Mouse (Mus musculus) testis, postnatal 10 days (tissue): ENCODE data around the gene Ccdc175.

Experiments used
- DNase-seq: peaks from one replicate; pipeline ENCODE4 v3.0.0; 2021; ENCODE audit warnings: low spot score

The Ccdc175 gene

DNA sequence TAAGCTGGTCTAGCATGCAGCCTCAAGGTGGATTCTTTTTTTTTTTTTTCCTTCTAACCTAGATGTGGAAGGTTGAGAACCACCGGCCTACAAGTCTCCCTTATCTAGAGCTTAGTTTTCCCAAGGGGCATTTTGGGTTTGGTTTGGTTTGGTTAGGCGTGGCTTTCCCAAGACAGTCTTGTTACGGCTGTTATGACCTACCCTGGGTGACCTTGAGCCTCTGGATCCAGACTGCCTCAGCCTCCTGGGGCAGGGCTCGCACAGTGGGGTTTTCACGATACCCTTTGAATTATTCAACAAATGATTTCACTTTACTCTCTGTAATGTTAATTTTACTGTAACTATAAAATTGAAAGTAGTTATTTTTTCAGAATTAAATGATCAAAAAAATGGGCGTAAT is 82.1 kb downstream of the Ccdc175 start:
- no peak for DNase-seq

DNA sequence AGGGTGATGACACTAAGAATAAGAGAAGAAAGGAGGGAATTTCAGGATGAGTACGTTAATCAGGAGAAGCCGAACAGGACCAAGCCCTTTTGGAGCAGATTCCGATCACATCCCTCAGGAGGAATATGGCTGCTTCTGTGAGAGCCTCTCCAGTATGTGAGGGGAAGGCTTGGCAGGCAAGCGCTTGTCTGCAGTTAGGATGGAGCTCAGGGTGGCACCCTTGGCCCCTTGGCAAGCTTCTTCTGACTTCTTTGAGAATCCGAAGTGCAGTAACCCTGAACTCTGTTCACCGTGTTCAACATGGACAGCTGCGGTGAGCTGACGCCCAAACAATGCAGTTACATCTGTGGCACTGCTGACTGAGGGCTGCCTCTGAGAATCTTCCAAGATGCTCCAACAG is 87.9 kb downstream of the Ccdc175 start:
- no peak for DNase-seq

DNA sequence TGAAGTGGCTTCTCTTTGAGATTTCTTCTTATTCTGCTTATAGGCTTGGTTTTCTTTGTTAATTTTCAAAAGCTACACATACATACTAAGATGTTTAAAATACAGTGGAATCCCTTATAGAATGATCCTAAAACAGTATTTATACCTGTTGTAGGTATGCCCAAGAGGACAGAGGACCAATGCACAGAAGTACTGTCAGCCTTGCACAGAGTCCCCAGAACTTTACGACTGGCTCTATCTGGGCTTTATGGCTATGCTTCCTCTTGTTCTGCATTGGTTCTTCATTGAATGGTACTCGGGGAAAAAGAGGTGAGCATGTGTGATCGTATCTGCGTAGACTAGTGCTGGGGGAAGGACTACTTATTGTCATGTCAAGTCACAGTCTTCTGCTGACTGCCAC is 95.0 kb downstream of the Ccdc175 start:
- DNase-seq, result no peak

DNA sequence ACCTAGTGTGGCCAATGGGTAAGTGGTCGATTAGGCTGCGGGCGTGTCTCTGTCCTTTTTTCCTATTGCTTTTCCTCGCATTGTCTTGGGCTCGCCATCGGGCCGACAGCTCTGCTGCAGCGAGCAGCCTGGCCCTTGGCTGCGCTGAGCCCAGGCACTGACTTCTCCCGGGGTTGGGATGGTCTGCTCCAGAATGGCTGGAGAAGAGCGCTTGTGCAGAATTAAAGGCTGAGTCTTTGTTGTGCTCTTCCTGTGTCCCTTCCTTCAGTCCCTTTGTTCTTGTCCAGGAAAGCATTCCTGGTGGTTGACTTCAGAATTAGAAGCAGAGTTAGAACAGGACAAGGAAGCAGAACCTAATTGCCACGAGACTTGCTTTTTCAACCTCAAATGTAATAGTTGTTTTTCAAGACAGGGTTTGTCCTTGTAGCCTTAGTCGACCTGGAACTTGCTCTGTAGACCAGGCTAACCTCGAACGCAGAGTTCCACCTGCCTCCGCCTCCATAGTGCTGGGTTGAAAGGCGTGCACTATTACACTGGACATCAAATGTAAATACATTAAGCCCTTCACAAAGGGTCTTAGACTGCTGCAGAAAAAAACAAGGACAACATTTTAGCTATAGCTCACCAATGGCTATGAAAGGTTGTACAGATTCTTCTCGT is 98.5 kb downstream of the Ccdc175 start:
- no peak for DNase-seq

DNA sequence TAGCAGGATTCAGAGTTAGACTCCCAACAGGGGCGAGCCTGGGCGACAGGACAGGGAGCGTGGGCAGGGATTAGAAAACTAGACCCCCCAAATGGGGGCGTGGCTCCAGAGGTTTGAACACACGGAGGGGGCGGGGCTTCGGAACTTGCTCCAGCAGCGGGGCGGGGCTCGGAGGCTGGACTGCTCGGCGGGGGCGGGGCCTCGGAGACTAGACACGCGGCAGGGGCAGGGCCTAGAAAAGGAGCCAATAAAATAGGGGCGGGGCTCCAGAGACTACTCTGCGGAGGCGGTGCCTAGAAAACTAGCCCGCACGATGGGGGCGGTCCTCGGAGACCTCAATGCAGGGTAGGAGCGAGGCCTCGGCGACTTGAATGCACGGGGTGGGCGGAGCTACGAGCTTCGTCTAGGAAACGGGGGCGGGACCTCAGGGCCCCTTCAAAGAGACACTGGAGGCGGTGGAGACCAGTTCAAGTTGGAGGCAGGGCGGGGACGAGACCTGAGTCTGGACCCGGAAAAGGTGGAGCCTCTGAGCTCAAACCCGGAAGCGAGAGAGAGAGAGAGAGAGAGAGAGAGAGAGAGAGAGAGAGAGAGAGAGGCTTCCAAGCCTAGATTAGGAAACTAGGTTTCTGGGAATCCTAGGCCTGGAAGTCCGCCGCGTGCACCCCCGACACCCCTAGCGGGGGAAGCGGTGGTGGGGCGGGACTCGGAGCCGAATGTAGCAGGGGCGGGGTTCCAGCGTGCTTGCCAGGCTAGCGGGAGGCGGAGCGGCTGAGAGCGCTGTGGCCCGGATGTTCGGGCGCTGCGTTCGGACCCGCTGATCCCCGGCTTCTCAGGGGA is 99.3 kb downstream of the Ccdc175 start, which contains the start of the genes L3hypdh and Jkamp:
TSS of gene L3hypdh (minus strand) at position 111 of the 837 bp plus-strand sequence.
TSS of gene Jkamp (plus strand) at position 261 of the 837 bp plus-strand sequence.
- DNase-seq, result peak; percentile 100

DNA sequence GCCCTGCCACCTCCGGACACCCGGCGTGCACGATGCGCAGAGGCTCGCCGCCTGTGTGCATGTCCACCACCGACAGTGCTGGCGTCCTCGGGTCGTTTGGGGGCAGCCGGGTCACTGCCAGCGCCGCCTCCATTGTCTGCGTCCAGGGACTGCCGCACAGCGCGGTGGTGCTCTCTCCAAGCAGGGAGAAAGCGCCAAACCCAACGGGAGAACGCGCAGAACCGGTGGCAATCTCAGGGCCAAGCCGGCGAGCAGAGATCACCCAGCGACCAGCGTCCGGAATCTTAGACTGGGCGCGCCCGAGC is 99.9 kb downstream of the Ccdc175 start:
- DNase-seq, result no peak

DNA sequence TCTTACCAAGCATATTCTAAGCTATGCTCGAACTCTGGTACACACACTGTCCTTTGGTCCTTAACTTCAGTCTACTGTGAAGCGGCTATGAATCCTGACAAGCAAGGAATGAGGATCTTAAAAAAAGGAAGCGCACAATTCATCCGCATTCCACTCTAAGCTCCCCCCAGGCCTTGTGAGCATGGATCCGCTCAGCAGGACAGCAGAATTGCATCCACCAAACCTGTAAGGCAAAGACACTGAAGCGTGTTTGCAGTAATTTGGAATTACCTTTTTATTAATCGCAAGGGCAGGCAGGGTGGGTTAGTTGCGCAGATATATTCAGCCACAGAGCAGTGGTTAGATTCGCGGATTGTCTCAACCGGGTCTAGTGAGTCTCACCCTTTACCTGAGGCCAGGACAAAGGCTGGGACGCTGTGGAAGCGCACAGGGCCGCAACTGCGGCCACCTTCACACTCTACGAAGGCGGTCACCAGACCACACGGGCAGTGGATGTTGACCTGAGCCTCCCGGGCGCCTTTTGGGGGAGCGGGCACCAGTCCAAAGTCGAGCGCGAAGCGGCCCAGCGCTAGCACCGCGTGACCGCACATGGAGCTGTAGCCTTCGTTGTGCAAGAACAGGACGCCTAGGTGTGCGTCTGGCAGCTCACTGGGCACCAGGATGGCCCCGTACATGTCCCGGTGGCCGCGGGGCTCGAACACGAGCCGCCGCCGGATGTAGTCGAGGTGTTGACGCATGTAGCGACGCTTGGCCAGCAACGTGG is 100.4 kb downstream of the Ccdc175 start:
- peak; percentile 78 for DNase-seq

DNA sequence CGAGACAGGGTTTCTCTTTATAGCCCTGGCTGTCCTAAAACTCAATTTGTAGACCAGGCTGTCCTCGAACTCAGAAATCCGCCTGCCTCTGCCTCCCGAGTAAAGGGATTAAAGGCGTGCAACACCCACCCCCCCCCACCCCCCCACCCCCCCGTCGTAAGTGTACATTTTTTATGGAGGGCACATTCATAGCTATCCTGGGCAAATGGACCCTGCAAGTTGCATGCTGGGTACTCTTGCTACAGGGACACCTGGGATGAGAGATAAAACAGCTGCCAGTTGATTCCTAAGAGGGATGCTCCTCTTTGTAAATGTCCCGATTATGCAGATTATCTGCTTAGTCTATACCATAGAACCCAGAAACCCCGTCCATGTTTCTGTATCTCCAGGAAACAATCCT is 101.6 kb downstream of the Ccdc175 start:
- no peak for DNase-seq

DNA sequence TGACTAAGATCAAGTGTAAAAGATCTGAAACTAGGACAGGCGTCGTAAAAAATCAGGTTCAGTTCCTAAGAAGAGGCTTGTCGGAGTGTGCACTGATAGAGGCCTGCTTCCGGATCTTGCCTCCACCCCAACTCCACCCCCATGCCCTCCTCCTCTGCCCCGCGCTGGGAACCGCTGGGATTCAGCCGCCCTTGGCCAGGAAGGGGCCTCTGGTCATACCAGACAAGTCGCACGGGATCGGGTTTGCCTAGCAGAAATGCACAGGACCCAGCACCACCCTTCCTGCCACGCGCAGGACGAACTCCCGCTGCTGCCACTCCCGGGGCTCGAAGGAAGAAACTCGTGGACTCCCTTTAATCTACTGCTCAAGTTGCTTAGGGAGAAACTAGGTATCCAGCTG is 102.5 kb downstream of the Ccdc175 start:
- DNase-seq, result no peak

DNA sequence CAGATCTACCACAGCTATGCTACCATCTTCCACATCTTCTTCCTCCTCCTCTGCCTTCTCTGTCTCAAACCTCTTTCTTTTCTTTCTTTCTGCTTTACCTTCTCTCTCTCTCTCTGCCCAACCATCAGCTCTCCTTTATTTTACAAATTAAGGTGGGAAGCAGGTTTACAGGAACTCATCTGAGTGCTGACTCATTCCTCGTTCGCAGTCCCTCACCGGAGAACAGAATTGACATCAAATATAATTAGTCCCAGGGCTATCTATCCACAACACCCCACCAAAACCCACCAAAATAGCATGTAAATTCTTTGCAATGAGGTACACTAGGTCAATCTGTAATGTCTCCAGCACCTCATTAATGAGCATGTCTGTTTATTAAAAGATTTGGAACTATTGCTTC is 102.9 kb downstream of the Ccdc175 start:
- DNase-seq, result no peak

DNA sequence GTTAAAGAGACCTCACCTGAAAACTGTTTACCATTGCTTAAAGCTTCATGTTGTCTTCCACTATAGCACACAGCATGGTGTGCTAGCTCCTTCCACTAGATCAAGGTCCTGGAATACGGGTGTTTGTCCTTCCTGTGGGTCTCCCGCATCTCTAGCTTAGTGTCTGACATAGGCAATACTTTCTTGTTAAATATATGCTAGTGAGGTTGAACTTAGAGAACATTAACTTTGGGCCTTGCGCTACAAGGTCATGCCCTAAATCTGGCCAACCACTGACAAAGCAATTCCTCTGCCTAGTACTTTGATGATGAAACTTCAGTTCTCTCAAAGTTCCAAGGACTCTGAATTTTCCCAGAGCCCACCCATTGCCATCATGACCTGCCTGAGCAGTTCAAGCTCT is 106.6 kb downstream of the Ccdc175 start:
- DNase-seq, result no peak

DNA sequence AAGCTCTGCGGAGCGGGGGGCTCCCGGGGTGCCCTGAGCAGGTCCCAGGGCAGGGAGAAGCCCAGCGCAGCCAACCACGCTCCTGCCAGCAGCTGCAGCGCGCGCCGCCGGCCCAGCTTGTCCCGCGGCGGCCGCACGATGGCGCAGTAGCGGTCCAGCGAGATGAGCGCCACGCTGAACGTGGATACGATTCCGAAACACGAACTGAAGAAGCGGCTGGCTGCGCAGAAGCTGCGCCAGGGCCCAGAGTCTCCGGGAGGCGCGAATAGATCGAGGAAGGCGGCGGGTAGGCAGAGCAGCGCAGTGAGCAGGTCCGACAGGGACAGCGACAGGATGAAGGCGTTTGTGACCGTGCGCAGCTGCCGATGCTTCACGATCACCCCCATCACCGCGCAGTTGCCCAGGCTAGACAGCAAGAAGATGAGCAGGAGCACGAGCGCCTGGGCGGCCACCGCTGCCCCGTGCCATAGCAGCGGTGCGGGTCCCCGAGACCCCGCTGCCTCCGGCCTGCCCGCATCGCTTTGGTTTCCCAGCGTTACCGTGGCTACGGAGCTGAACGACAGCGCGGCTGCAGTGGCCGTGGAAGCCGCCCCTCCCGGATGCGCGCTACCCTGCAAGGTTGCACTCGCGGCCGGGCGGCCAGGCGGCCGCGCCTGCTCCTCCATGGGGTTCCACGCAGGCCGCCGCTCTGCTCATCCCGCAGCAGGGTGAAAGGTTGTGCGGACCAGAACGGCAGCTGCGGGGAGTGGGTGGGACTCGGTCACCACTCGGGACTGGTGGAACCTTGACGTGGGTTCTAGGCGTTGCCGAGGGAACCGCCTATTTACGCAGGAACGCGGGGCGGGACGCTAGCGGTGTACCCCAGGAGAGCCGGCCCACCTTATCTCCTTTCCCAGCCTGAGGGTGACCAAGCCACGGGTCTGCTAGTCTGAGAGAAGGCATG is 114.2 kb downstream of the Ccdc175 start, which contains the start of gene Gpr135:
TSS of gene Gpr135 (minus strand) at position 799 of the 943 bp plus-strand sequence.
- DNase-seq, result peak; percentile 86

DNA sequence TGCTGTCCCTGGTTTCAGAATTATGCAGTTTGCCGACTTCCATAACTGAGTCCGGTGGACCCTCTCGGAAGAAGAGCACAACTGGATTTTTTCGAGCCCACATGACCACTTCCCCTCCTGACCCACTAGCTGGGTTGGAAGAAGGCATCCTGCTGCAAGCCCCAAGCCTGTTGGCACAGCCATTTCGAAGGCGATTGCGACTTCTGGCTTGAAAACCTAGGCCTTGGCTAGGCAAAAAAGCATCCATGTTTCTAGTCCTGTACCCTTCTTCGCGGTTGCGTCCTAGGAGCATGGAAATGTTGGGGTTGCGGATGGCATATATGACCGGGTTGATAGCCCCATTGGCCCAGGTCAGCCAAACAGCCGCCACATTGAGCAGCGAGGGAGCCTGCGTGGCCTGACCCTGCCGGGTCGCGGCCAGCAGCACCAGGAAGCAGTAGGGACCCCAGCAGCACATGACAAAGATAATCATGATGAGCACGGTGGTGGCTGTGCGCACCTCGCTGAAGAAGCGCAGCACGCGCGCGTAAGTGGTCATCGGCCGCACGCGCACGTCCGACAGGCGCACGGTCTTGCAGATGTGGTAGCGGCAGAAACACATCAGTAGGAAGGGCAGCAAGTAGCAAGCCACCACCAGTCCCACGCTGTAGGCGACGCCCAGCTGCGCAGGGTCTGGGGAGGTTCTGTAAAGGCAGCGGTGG is 115.1 kb downstream of the Ccdc175 start:
- no peak for DNase-seq

DNA sequence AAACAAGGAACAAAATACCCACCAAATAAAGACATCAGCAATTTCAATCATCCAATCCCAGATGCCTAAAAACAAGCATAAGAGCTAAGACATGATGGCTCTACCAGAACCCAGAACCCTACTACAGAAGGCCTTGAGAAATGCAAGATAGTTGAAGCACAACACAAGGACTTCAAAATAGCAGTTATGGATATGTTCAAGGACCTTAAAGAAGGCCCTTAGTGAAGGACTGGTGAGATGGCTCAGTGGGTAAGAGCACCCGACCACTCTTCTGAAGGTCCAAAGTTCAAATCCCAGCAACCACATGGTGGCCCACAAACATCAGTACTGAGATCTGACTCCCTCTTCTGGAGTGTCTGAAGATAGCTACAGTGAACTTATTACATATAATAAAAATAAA is 127.0 kb downstream of the Ccdc175 start:
- no peak for DNase-seq

DNA sequence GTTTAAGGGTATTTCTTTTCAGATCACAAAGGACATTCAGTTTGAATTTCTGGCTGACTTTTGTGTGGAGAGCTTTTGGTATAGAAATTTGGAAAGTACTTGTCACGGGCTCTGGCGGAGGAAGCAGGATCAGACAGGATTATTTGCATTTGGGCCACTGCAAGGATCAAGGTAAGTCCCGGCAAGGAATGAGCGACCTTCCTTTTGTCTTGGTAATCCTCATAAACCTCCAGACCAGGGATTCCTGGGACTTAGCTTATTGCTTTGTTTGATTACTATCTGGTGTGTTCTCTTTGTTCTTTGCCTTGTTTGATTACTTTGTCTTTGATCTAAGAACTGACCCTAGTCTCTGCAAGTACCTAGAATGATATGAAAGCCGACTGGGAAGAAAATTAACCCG is 131.0 kb downstream of the Ccdc175 start:
- no peak for DNase-seq

DNA sequence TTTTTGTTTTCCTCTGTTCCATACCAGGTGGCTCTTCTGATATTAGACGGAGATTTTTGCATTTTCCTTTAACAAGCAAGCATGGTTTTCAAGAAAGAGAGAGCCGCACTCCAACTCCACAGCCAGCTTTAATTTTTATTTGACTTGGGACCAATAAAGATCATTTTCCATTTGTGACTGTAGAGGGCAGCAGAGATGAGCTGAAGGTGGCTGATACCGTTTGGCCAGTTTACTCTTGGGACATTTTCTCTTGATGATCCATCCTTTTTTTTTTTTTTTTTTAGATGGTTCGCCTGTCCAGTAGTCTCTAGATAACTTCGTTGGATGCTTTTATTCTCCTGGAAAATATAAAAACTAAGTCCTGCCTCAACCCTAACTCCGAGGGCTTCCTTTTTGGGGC is 131.5 kb downstream of the Ccdc175 start:
- DNase-seq, result no peak

DNA sequence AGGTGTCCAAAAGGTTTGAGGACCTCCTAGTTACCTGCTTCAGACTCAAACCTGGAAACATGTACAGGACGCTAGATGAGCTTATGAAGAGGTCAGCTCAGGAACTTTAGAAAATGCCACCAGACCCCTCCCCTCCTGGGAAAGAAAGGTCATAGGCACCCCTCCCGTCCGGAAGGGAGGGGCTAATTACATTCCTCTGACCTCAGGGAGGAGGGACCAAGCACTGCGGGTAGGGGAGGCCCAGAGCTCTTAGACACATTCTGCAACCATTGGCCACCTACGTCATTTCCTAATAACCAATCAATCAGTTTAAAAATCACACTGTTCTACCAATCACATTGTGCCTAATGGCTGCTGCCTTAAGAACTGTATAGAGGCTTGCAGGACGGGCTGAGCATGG is 132.3 kb downstream of the Ccdc175 start:
- no peak for DNase-seq
